12 mouse cellular contexts compared by ENCODE assay signal in the genomic region with DNA sequence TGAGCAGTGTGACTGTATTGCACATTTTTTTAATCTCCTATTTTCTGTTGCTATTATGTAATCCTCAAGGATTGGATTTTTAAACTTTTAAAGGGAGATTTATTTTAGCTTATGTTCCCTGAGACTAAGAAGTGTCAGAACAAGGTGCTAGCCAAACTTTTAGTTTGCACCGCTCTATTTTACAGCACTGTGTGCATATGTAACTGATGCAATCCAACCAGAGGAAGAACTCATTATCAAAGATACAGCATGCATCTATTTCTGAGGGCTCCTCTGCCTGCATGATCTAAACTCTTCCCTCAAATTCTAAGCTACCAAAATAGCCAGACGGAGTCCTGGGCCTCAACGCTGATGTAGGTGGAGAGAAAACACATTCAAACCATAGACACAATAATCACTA.
"Had no signal": no experiment of that assay in that cellular context is flagged by ENCODE, and none has a peak within 500 bp of the region (broad histone marks: within the 10 kb centered on the region; RNA-seq: fewer than 3 reads in every experiment).

No protein-coding gene starts in this region.

- DNase-seq: kidney, adult 2 months; kidney, postnatal 14 days; lung, adult 18-20 months; lung, postnatal 36 days; right cerebral cortex, postnatal 14 days; thymus, adult 18-20 months; thymus, postnatal 14 days had no signal

- H3K4me3 ChIP-seq: kidney, embryonic 15.5 days; limb, embryonic 13.5 days; midbrain, embryonic 13.5 days had no signal

- H3K27ac ChIP-seq: kidney, embryonic 15.5 days; limb, embryonic 13.5 days; liver, embryonic 14.5 days; midbrain, embryonic 13.5 days; stomach, postnatal 0 days had no signal
